Mouse (Mus musculus) cerebellum, adult (tissue): ENCODE results near the gene Gm11361.

Experiments used
- ATAC-seq: cut with Nextera tagmentation; 2 replicates; pipeline ENCODE4 v1.9.2; 2017; ENCODE audit warnings: mild to moderate bottlenecking, moderate library complexity, mixed read lengths; ENCODE audit not compliant: insufficient number of reproducible peaks, low FRiP score, low TSS enrichment

Gene Gm11361

GRCm38 (mm10) chr13:28257228-28257627, at the start of gene Gm11361:
Gene Gm11361, plus strand, starts transcription at chr13:28257528.
- ATAC-seq = no peak

DNA sequence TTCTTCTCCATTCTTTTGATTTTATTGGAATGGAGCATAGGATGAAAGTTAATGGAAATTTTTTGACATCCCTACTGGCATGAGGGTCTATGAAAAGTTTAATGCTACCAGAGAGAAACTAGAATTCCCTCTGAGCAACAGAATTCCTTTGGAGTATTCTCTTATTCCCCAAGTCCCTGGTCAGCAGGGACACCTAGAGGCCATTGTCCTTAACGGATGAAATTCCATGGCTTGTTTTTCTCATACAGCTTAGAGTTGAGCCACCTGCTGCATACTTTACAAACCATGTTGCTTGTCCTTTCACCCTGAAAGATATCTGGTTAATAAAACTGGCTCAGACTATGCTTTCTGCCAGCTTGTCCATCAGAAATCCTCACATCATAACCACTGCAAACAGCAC, 7.1 kb downstream of the Gm11361 start:
- ATAC-seq = no peak

DNA sequence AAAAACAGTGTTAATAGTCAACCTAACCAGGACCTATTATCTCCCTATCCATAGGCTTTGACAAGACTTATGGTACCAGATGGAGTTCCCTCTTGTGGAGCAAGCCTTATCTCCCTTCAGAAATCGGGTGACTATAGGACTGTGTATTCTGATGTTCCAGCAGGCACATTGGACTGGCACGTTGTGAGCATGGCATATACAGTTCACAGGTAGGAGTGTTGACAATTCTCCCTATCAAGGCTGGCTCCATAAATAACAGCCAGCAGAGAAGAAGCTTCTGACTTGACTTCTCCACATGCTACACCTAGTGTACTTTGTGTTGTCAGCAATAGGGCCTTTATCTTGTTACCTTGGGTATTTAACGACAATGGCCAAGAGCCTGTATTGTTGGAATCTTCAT, 30.0 kb downstream of the Gm11361 start:
- ATAC-seq = no peak

GRCm38 (mm10) chr13:28294272-28294671, 36.9 kb downstream of the Gm11361 start:
- no peak for ATAC-seq

DNA sequence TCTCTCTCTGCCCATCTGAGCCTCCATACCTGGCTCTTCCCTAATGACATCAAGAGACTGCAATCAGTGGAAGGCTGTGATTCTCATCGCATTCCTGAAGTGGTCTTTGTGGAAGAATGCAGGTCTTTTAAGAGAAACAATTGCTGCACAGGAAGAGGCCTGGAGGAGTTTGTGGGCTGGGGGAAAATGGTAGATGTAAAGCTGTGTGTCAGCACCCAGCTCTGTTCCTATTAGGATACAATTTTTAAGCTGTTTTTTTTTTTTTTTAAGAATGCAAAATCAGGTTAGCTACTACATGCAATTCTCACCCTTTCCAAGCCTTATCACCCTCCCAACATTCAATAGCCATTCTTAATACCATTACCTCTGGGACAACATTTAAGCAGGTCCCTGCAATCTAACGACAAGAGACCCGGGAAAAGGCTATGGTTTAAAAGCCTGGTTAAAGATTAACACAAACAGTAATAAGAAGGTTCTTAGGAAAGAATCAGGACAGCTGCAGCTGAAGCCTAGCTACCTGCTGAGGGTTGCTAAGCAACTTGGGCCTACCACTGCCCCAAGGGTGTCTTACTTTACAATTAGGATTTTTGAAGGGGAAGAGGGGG, 37.5 kb downstream of the Gm11361 start:
- 0 out of 2 replicates have a peak, but pooled peaks have one; percentile 15 for ATAC-seq

GRCm38 (mm10) chr13:28295492-28295891, 38.2 kb downstream of the Gm11361 start:
- ATAC-seq = no peak

- ATAC-seq = no peak
Measured at GRCm38 (mm10) chr13:28297098-28297497, 39.8 kb downstream of the Gm11361 start.

- ATAC-seq = no peak
Measured at GRCm38 (mm10) chr13:28297577-28297976, 40.2 kb downstream of the Gm11361 start.
